Mouse (Mus musculus) liver, adult 2 months (tissue): Measurements from ENCODE around the gene Kansl1.

Experiments
- CTCF ChIP-seq: fragments of 200-500 bp; IDR thresholded peaks from 2 replicates; pipeline ENCODE4 v1.5.1; 2011; ENCODE audit warnings: low read depth, low read length, control low read depth
- POLR2A ChIP-seq: fragments of 200-500 bp; IDR thresholded peaks from 2 replicates; pipeline ENCODE4 v1.6.1; 2011; ENCODE audit warnings: low read length, control low read depth; ENCODE audit not compliant: insufficient read depth; ENCODE audit errors: extremely low read depth

DNA sequence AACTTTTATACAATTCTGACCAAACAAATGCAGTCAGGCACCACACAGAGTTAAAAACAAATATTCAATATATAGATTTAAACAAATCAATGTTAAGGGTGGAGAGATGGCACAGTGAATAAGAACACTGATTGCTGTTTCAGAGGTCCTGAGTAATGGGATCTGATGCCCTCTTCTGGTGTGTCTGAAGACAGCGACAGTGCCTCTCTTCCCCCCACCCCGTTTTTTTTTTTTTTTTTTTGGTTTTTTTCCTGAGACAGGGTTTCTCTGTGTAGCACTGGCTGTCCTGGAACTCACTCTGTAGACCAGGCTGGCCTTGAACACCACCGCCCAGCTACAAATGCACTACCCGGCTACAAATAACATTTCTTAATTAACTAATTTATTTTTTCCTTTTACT, 39.8 kb upstream of the Kansl1 start:
- TF ChIP-seq CTCF (no peak), POLR2A (no peak)
